Mouse (Mus musculus): ENCODE data around the gene Wasl.

The Wasl gene

DNA sequence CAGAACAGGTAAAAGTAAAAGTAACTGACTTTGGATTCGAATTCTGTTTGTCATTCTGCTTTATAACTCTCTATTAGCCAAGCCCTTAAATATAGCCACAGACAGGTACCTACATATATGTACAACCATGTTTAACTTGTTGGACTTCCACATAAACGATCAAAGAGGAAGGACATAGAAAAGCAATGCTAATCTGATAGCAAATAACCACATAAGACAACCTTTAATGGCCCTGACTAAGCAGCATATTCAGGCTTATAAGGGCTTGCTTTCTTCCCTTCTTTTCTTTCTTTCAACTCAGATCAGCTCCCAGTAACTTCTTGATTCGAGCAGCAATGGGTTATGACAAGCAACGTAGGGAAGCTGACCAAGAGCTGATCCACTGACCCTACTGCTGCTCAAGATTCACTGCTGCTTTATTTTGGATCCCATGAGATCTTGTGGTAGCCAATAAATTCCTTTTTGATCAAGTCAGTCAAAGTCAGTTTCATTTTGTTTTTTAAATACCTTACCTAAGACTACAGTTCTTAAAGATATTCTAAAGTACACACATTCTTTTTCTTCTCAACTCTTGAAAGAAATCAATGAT, 17.6 kb downstream of the Wasl start:
- DNase-seq (ENCODE audit: low read depth in 2 of 2, low spot score in 2 of 2), result no peak

DNA sequence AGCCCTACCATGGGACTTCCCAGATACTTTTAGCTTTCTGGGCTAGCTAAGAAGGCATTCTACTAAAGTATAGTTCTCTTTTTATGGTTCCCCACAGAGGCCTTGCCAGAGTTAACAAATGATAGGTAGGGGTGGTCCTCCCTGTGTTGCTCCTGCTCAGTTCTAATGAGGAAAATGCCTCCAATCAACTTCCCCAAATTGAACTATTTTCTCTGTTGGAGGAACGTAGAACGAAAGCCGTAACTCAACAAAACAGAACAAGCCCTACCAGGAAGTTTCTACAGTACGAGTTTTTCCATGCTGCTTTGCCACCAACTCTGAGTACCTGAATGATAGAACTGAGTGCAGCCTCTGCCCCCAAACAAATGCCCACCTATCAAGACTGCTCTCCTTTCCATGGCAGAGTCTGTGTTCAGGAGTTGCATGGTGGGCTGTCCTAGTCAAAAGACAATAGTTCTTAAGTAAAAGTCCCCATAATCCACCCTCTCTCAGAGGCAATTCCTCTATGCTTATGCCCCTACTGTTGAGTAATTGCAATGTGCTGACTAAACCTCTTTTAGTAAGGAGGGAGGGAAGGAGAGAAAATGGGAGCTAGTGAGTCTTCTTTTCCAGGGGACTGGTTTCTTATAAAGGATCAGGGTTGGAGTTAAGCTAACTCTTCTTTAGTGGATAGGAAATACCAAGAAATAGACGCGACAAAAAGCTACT, 19.3 kb downstream of the Wasl start:
- no peak for DNase-seq (ENCODE audit: low read depth in 2 of 2, low spot score in 2 of 2)

DNA sequence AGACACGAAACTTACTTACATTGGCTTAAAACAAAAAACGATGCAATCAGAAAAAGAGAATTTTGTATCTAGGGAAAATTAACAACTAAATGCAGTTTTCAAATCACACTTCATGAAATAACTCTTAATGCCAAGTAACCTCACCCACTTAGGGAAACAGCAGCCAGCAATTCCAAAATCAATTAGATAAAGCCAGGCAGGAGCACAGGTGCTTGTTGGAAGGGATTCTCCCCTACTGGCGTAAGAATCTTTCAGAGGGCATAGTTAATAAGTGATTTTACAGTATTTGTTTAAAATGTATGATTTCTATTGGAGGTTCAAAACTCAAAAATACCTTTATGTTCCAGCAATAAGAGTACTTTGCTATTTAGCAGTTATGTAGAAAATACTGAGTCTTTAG, 21.8 kb downstream of the Wasl start:
- DNase-seq (ENCODE audit: low read depth in 2 of 2, low spot score in 2 of 2), result no peak

DNA sequence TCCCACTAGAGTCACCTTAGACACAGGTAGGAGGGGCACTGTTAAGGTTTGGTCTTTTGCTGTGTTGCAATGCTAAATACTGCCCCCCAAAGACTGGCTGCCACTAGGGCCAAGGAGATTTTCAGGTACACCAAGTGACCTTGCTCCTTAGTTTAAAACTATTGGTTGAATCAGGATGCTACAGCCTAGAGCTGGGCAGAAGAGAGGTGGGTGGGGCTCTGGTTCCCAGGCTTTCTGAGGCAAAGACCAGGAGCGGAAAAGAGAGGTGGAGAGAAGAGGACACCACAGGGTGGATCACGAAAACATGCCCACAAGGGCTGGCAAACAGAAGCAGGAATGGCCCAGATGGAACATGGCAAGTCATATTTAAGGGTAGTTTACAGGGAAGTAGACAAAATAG, 22.6 kb downstream of the Wasl start:
- no peak for DNase-seq (ENCODE audit: low read depth in 2 of 2, low spot score in 2 of 2)

GRCm38 (mm10) chr6:24641286-24641685, 23.5 kb downstream of the Wasl start:
- DNase-seq (ENCODE audit: low read depth in 2 of 2, low spot score in 2 of 2), result no peak

DNA sequence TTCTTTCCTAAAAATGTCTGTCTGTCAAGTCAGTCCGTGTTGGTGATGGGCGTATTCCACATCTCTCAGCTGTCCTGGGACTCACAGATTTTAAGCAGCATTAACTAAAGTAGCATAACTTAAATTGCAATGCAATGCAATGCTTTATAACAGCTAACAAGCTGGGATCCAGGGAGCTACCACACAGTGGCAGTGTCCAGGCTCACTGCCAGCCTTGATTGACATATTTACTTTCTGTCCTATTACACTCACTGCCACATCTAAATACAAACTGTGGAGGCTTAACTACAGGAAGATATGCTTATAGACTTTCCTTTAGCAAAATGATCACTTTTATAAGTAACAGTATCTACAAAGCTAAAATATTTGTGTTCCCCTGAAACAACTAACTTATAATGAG, 29.0 kb downstream of the Wasl start:
- DNase-seq (ENCODE audit: low read depth in 2 of 2, low spot score in 2 of 2), result no peak

DNA sequence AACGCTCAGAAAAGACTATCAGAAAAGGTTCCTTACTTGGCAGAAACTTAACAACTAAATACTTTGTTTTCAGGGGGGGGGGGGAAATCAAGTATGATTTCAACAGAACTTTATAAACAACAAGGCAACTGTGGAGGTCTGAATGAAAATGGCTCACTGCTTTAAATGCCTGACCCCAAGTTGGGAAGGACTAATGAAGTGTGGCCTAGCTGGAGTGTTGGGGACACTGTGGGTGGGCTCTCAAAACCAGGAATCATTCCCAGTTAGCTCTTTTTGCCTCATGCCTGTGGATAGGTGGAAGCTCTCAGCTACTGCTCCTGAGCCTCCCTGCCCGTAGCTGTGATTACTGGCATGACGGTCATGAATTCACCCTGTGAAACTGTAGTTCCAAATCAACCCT, 30.7 kb downstream of the Wasl start:
- no peak for DNase-seq (ENCODE audit: low read depth in 2 of 2, low spot score in 2 of 2)

- DNase-seq (ENCODE audit: low read depth in 2 of 2, low spot score in 2 of 2), result no peak
Observed at GRCm38 (mm10) chr6:24632061-24632460, 32.7 kb downstream of the Wasl start.

DNA sequence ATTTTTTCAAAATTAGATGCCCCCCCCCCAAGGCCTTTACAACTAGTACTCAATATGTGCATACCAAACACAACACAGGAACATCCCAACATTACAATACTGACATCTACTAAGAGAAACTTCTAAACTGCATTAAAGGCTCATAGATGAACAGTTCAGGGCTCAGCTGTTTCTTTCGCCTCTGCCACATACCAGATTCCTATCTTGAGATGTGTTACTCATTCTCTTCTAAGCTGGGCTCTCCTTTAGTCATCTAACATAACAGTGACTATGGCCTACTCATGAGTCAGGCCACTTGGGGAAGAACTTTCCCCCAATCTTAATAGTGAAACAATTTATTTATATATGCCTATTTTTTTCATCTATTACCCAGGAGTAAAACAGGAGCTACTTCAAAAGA, 36.3 kb downstream of the Wasl start:
- DNase-seq (ENCODE audit: low read depth in 2 of 2, low spot score in 2 of 2), result no peak

GRCm38 (mm10) chr6:24627586-24628030, 37.2 kb downstream of the Wasl start:
- peak; percentile 29 to 51 for DNase-seq (ENCODE audit: low read depth in 2 of 2, low spot score in 2 of 2)

DNA sequence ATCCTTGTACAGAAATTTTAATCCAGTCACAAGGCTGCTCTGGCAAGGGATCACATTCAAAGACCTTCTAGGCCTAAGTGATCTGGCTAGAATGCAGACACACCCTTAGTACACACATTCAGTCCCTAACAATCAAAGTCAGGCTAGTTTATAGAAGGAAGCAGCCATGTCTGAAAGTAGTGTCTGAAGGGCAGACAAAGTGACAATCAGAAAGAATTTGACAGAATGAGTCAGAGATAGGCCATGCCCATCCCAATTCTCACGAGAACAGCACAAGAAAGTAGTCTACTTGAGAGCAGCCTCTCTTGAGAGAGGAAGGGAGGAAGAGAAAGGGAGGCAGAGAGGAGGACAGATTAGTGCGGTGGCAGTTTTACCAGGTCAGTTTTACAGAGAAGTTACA, 42.7 kb downstream of the Wasl start:
- DNase-seq (ENCODE audit: low read depth in 2 of 2, low spot score in 2 of 2), result no peak

DNA sequence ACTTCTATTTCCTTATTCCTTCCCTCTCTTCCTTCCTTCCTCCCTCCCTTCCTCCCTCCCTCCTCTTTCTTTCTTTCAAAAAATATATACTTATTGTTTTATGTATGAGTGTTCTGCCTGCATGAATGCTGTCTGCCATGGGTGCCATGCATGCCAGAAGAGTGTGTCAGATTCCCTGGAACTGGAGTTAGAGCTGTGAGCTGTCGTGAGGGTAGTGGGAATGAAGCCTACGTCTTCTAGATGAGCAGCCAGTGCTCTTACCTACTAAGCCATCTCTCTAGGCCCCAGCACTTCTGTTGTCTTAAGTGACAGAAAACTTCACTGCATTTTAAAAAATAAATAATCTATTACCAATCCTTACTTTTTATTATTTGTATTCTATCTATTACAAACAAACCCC, 43.9 kb downstream of the Wasl start:
- no peak for DNase-seq (ENCODE audit: low read depth in 2 of 2, low spot score in 2 of 2)

GRCm38 (mm10) chr6:24619285-24620045, 45.3 kb downstream of the Wasl start:
- no peak for DNase-seq (ENCODE audit: low read depth in 2 of 2, low spot score in 2 of 2)

GRCm38 (mm10) chr6:24616746-24617145, 48.1 kb downstream of the Wasl start:
- no peak for DNase-seq (ENCODE audit: low read depth in 2 of 2, low spot score in 2 of 2)

GRCm38 (mm10) chr6:24613918-24614317, 50.9 kb downstream of the Wasl start:
- DNase-seq (ENCODE audit: low read depth in 2 of 2, low spot score in 2 of 2), result no peak

- no peak for DNase-seq (ENCODE audit: low read depth in 2 of 2, low spot score in 2 of 2)
Observed at GRCm38 (mm10) chr6:24613346-24613745, 51.5 kb downstream of the Wasl start.

DNA sequence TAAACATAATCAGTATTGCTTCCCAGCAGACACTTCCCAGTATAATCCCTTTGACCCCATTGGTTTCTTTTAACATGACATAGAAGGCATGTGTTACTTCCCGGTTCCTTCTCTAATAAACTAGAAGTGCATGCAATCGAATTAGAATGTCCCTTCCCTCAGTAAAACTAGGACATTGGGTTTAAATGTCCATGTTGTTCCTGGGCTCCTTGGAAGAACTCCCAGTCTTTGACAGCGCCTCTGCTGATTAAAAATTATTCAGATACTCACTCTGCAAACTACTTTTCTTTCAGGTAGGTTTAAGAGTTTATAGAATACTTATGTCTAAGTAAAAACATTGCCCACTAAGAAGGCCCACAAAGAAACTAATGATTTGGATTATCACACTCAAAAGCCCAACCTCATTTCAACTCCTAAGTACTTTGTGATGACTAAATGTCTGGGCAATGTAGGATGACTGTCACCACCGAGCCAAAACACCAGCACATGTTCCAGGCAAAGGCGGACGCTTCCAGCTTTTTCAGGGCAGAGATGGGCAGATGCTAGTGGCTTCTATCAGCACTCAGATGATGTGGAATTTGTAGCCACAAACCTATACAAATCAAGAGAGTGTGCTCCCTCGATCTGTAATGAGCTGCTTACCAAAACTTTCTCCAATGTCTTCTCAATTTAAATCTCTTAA, 52.6 kb downstream of the Wasl start:
- DNase-seq (ENCODE audit: low read depth in 2 of 2, low spot score in 2 of 2), result no peak

GRCm38 (mm10) chr6:24610358-24610757, 54.5 kb downstream of the Wasl start:
- no peak for DNase-seq (ENCODE audit: low read depth in 2 of 2, low spot score in 2 of 2)

DNA sequence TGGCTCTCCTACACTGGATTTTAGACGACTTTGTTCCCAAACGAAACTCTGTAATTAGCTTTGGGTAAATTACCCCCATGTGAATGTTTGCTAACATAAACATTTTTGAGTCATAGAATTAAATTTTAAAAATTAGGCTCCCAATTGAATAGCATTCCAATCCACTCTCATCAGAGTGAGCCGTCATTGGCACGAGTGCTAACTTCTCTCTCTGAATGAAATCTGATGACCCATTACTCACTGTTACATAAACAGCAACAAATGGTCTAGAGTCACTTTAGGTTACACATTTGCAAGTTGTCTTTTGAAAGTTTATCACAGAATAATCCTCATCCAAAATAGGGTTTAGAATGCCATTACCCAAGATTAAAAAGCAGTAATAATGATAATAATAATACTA, 55.3 kb downstream of the Wasl start:
- DNase-seq (ENCODE audit: low read depth in 2 of 2, low spot score in 2 of 2), result no peak

DNA sequence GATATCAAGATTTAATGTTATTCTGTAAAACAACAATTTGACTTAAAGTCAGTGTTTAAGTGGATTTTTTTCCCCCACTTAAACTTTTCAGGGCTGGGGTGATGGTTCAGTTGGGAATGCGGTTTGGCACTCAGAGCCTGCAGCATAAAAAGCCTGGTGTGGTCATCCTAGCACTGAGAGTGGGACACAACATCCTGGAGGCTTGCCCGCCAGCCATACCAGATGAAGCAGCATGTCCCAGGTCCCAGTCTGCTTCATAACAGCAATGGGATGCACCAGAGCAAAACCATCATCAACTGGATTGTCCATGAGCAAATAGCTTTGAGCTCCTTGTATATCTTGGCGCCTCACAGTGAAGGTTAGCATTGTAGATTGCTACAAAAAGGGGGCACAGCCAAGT, 56.1 kb downstream of the Wasl start:
- DNase-seq (ENCODE audit: low read depth in 2 of 2, low spot score in 2 of 2), result no peak

GRCm38 (mm10) chr6:24608129-24608528, 56.7 kb downstream of the Wasl start:
- DNase-seq (ENCODE audit: low read depth in 2 of 2, low spot score in 2 of 2), result no peak

GRCm38 (mm10) chr6:24607531-24607930, 57.3 kb downstream of the Wasl start:
- no peak for DNase-seq (ENCODE audit: low read depth in 2 of 2, low spot score in 2 of 2)

All from CD8-positive naive resting alpha-beta T cell, adult 2 months (primary cell).